Mouse (Mus musculus) bone marrow, adult 2 months (tissue): ENCODE measurements around the gene Brpf1. TPM values are rescaled to one million over a fixed set of nuclear protein-coding genes. Genes with fewer than 3 reads are reported as not detected.

ENCODE experiments used
- H3K27ac ChIP-seq: fragments of 200-500 bp; 2 replicates; pipeline ENCODE4 v1.5.1; 2012; ENCODE audit warnings: low read depth, mild to moderate bottlenecking, control low read depth, inconsistent platforms, low read length; ENCODE audit not compliant: control insufficient read depth, poor library complexity, insufficient read depth
- H3K4me1 ChIP-seq: fragments of 200-500 bp; 2 replicates; pipeline ENCODE4 v1.6.1; 2011; ENCODE audit warnings: low read length; ENCODE audit not compliant: control insufficient read depth, insufficient read depth
- H3K4me3 ChIP-seq: fragments of 200-500 bp; replicated peaks from 2 replicates; pipeline ENCODE3; 2011; ENCODE audit warnings: mild to moderate bottlenecking, low read depth, low read length, control low read depth; ENCODE audit not compliant: control insufficient read depth
- CTCF ChIP-seq: fragments of 200-500 bp; IDR thresholded peaks from 2 replicates; pipeline ENCODE4 v1.5.1; 2011; ENCODE audit warnings: low read length, control low read depth; ENCODE audit not compliant: control insufficient read depth, insufficient read depth
- POLR2A ChIP-seq: fragments of 200-500 bp; IDR thresholded peaks from 2 replicates; pipeline ENCODE4 v1.6.1; 2011; ENCODE audit warnings: low read depth, mild to moderate bottlenecking, control low read depth, low read length, borderline replicate concordance; ENCODE audit not compliant: control insufficient read depth
- WGBS: fragments of 180-500 bp; shearing (Covaris S2); methylation state at CpG from one replicate; pipeline ENCODE4 v1.1.7; 2018; 5-methylcytosine and 5-hydroxymethylcytosine counted together
- polyA plus RNA-seq: library from polyadenylated mRNA; stranded (reverse); fragments of >200 nt; gene quantifications from 2 replicates; pipeline ENCODE4 v1.2.4, GENCODE M21; 2011; ENCODE audit warnings: low replicate concordance; ENCODE audit not compliant: missing spikeins, insufficient read depth, insufficient read length

Gene Brpf1
- polyA plus RNA-seq, 1 experiment: 38.2 TPM

DNA sequence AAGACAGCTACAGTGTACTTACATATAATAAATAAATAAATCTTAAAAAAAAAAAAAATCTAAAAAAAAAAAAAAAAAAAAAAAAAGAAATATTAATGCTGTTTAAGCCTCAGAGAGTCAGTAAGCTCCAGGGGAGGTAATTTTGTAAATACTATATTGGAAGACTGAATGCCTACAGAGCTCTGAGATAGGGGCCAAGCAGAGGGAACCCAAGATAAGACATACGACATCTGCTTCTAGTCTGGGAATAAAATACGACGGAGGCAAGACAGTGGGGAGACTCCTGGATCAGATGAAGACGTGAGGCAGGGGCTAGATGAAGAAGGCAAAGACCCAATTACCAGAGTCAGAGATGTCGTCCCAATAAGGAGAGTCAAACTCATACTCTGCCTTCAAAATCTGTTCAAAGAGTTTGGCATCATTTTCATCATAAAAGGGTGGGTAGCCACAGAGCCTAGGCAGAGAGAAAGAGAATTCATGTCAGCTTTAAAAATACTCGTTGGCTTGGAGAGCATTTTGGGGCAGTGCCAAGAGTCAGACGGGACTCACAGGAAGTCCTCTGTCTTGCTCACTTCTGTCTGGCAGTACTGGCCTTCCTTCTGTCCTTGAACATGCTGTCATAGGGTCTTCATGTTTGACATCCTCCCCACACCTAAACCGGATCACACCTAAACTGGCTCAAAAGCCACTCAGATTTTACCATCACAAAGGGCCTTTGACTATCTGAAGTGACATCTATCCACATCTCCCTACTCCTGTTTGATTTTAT lies 30.1 kb downstream of the Brpf1 start:
- WGBS: 50% methylated on average over 8 of the region's 8 CpGs
- TF ChIP-seq CTCF: no peak
- TF ChIP-seq POLR2A: no peak

DNA sequence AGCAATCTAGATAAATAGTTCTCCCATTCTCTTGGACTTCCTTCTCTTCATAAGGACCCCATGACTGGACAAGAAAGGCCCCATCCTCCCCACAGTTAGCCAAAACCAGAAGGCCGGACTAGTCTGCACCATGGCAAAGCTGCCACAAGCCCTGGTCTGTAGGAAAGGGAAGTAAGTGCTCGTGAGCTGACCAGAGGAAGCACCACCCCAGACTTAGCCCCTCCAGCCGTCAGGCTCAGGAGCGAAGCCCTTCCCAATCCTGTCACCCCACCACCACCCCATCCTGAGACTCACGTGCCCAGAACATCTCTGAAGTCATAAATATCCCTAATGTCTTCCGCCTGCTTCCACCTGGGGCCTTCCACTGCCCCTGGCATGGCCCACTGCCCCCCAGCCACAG lies 34.6 kb downstream of the Brpf1 start:
- 22% methylated on average over 6 of the region's 6 CpGs for WGBS
- Histone ChIP-seq H3K4me3 (peak overlapping the region; percentile 27), H3K27ac (no peak overlapping the region), H3K4me1 (peaks cover 2% of the 10 kb centered on the region)
- no peak for TF ChIP-seq POLR2A
- no peak for TF ChIP-seq CTCF

More for the DNA sequence above, 30.1 kb downstream of the Brpf1 start:
- no peaks in the 10 kb centered on the region; the same call in 1 of the 2 replicates for H3K4me1 ChIP-seq
- no peak overlapping the region for H3K4me3 ChIP-seq
- no peak overlapping the region for H3K27ac ChIP-seq

DNA sequence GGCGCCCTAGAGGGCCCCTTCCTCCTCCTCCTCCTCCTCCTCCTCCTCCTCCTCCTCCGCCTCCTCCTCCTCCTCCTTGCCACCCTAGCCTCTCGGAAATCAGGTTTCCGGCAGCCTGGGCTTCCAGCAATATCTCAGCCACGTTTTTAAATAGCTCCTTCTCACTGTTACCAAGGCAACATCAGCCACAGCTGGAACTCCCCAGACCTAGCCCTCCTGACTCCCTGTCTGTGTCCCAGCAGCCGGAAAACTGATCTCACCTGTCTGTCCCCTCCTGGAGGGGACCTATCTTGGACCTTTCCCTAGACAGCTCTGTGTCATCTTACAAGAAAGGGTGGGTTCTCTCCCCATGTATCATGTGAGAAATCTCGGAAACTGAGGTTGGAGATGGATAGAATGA lies 35.4 kb downstream of the Brpf1 start:
- no peak overlapping the region for H3K4me3 ChIP-seq
- H3K4me1 ChIP-seq: peaks cover 2% of the 10 kb centered on the region
- WGBS: 38% methylated on average over 7 of the region's 7 CpGs
- no peak overlapping the region for H3K27ac ChIP-seq
- no peak for TF ChIP-seq POLR2A

DNA sequence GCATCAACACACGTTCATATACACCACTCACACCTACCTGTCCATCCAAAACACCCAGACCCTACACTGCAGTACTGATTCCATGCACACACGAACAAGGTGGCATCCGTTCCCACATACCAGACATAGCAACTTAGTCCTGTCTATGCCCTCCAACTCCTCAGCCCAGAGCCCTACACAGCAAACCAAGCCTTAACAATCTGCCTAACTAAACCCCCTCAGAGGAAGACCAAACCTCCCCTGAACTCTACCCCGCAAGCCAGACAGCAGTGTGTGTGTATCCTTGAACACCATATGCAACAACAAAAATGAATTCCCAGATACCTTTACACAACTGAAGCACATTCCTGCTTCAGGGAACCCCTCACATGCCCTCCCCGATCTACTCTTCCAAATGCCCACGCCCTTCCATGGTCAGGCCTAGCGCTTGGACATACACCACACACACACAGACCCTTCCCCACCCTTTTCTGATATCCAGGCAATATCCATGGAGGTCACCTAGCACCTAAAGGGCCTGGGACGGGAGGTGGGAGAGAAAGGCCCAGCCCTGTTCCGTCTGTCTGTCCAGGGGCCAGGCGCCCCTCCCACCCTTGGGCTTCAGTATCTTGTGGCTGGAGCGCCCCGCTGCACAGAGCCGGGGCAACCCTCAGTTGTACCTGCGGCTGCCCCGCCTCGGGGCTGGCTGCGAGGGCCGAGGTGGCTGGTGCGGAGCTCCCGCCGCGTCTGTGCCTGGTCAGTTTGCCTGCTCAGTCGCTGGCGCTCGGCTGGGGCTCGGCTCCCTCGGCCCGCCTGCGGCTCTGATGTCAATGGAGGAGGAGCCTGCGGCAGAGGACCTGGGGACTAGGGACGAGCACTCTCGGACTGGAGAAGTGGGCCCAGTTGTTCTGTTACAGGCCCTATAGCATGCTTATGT lies 36.5 kb downstream of the Brpf1 start, which contains the start of gene Camk1:
Gene Camk1, minus strand, starts transcription at position 808 of the 916 bp plus-strand sequence.
- TF ChIP-seq CTCF (no peak), POLR2A (peak; percentile 54; the same call in 1 of the 2 replicates)
- WGBS: 14% methylated on average over 32 of the region's 32 CpGs
- H3K4me3 ChIP-seq: peak within 1 kb of the TSS; percentile 70
- H3K27ac ChIP-seq: peak within 1 kb of the TSS; percentile 57
- peaks cover 2% of the 10 kb centered on the region for H3K4me1 ChIP-seq

DNA sequence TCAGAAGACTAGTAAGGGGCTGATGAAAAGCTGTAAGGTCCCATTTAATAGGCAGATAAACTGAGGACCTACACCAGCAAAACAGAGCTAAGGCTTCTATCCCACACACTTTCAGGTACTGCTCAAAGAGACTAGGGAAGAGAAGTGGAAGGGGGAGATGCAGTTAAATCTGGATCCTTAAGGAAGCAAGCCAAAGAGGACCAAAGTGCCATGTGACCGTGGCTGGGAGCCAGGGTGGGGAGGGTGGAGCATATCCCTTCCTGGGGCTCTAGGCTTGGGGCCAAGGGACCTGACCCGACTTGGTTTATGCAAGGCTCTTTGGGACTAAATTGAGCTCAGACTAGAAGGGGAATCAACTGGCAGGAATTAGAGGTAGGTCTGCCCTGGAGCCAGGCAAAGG lies 37.4 kb downstream of the Brpf1 start:
- TF ChIP-seq POLR2A (no peak), CTCF (no peak)
- H3K4me3 ChIP-seq: no peak overlapping the region
- H3K4me1 ChIP-seq: peaks cover 2% of the 10 kb centered on the region
- WGBS: 25% methylated on average over 2 of the region's 2 CpGs
- no peak overlapping the region for H3K27ac ChIP-seq

DNA sequence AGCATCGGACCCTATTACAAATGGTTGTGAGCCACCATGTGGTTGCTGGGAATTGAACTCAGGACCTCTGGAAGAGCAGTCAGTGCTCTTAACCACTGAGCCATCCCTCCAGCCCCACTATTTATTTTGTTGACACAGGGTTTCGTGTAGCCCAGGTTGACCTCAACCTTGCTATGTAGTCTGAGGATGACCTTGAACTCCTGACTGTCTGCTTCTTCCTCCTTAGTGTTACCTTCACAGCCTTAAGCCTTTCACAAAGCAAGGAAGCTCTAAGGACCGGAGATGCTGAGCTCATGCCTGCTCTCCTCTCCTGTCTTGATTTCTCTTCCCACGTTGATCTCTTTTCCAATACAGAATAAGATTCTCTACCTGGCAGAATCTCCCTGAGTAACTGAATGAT lies 40.0 kb downstream of the Brpf1 start:
- TF ChIP-seq POLR2A (no peak), CTCF (no peak)
- 77% methylated on average over 4 of the region's 4 CpGs for WGBS
- peaks cover 2% of the 10 kb centered on the region; the same call in 1 of the 2 replicates for H3K4me1 ChIP-seq
- no peak overlapping the region for H3K27ac ChIP-seq
- H3K4me3 ChIP-seq: no peak overlapping the region

DNA sequence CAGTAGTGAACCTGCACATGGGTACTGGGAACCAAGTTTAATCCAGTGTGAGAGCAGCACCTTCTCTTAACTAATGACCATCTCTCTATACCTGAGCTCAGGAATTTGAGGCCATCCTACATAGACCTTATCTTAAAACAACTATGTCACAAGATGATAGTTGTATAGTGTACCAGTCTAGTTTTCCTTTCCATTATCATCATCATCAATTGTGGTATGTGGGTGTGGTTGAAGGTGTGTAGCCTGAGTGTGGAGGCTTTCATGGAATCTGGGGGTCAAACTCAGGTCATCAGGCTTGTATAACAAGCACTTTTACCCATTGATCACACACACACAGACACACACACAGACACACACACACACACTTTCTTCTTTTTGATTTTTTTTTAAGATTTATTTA lies 43.6 kb downstream of the Brpf1 start:
- H3K4me3 ChIP-seq: no peak overlapping the region
- no peak for TF ChIP-seq POLR2A
- TF ChIP-seq CTCF: no peak
- no peak overlapping the region for H3K27ac ChIP-seq
- H3K4me1 ChIP-seq: no peaks in the 10 kb centered on the region; the same call in 1 of the 2 replicates

DNA sequence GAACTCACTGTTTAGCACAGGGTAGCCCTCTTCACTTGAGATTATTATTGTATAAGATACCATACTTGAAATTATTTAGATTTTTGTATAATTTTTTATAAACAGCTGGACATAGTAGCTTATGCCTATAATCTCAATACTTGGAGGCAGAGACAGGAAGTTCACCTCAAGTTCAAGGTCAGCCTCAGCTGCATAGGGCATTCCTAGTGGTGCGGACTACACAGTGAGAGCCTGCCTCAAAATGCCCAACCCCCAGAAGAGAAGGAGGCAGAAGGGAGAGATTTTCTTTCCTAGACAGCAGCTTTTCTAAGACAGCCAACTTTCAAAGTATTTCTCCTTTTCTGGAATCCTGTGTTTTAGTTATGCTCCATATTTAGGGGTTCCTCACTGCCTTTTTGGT lies 44.2 kb downstream of the Brpf1 start:
- Histone ChIP-seq H3K4me1 (no peaks in the 10 kb centered on the region; the same call in 1 of the 2 replicates), H3K27ac (peak overlapping the region; percentile 70; the same call in 1 of the 2 replicates), H3K4me3 (no peak overlapping the region)
- WGBS: 71% methylated on average over 1 of the region's 1 CpGs
- TF ChIP-seq POLR2A (no peak), CTCF (no peak)
